Mouse (Mus musculus): ENCODE results near the gene Ptger1. TPM values are rescaled to one million over a fixed set of nuclear protein-coding genes. Genes with fewer than 3 reads are reported as not detected.

The Ptger1 gene
- polyA plus RNA-seq, 1 experiment from 2014 or later = 0.96 TPM

DNA sequence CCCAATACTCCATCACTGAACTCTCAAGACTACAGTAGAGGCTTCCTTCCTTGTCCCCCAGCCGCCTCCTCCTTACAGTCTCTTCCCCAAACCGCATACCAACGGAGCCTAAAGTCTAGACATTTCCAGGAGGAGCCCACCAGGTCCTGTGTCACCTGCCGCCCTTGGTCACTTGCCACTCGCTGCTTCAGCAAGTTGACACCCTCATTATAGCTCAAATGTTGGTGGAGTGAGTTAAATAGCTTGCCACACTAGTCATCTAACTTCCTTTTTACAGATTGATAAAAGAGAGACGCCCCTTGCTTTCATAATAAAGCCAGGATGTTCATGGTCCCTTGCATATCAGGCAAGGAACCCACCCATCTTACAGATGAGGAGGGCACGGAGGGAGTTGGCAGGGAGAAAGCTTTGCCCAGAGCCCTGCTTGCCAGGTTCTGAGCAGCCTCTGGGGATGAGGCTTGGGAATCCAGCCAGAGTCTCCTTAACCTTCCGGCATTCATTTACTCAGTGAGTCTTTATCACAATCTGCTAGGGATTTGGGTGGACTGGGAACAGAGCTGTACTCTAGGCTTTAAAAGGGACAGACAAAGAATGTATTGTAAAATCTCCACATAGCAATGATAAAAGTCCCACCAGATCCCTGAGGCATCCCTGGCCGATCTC lies 34.1 kb downstream of the Ptger1 start:
- Histone ChIP-seq H3K27me3 (0 out of 2 replicates have a peak, but pooled peaks cover 4% of the 10 kb centered on the region), H3K4me2 (no peak overlapping the region), H3K27ac (no peak overlapping the region), H3K4me1 (peaks cover 25% of the 10 kb centered on the region), H3K36me3 (replicated peaks) (no peaks in the 10 kb centered on the region), H3K9me3 (no peaks in the 10 kb centered on the region), H3K9ac (no peak overlapping the region), H3K4me3 (replicated peaks) (no peak overlapping the region)
- WGBS = 86% methylated on average over 9 of the region's 9 CpGs
- ATAC-seq (ENCODE audit: low FRiP score) = no peak

DNA sequence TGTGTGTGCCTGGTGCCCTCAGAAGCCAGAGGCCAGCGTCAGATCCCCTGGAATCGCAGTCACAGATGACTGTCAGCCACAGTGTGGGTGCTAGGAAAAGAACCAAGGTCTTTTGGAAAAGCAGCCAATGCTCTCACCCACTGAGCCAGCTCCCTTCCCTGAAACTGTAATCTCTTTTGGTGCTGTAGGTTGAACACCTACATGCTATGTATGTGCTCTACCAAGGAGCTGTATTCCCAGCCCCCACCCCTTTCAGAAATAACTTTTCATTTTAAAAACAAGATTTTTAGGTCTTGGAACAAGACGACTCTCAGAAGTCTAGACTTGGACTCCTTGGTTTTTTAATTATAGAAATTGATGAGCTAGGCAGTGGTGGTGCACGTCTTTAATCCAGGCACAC lies 36.9 kb downstream of the Ptger1 start:
- no peaks in the 10 kb centered on the region for H3K9me3 ChIP-seq
- no peak overlapping the region for H3K27ac ChIP-seq
- H3K27me3 ChIP-seq = 0 out of 2 replicates have a peak, but pooled peaks cover 4% of the 10 kb centered on the region
- peaks cover 7% of the 10 kb centered on the region for H3K4me1 ChIP-seq
- ATAC-seq (ENCODE audit: low FRiP score) = no peak
- H3K4me2 ChIP-seq = no peak overlapping the region
- H3K9ac ChIP-seq = no peak overlapping the region
- H3K4me3 ChIP-seq (replicated peaks) = no peak overlapping the region
- WGBS = 84% methylated on average over 4 of the region's 4 CpGs
- H3K36me3 ChIP-seq (replicated peaks) = no peaks in the 10 kb centered on the region

DNA sequence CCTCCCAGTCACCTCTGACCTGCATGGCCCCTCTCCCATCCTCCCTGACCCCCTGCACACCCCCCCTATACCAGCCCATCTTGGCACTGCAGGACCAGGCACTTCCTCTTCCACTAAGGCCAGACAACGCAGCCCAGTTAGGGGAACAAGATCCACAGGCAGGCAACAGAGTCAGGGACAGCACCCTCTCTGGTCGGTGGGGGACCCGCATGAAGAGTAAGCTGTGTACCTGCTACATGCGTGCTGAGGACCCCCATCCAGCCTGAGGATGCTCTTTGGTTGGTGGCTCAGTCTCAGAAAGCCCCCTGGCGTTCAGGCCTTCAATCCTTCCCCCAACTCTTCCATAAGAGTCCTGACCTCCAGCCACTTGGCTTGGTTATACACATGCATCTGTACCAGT lies 39.9 kb downstream of the Ptger1 start:
- no peak overlapping the region for H3K27ac ChIP-seq
- H3K9me3 ChIP-seq = no peaks in the 10 kb centered on the region
- no peaks in the 10 kb centered on the region for H3K36me3 ChIP-seq (replicated peaks)
- no peak overlapping the region for H3K4me3 ChIP-seq (replicated peaks)
- no peak for ATAC-seq (ENCODE audit: low FRiP score)
- WGBS = 64% methylated on average over 5 of the region's 5 CpGs
- H3K4me2 ChIP-seq = no peak overlapping the region
- no peaks in the 10 kb centered on the region for H3K4me1 ChIP-seq
- H3K27me3 ChIP-seq = 0 out of 2 replicates have a peak, but pooled peaks cover 4% of the 10 kb centered on the region
- H3K9ac ChIP-seq = no peak overlapping the region

DNA sequence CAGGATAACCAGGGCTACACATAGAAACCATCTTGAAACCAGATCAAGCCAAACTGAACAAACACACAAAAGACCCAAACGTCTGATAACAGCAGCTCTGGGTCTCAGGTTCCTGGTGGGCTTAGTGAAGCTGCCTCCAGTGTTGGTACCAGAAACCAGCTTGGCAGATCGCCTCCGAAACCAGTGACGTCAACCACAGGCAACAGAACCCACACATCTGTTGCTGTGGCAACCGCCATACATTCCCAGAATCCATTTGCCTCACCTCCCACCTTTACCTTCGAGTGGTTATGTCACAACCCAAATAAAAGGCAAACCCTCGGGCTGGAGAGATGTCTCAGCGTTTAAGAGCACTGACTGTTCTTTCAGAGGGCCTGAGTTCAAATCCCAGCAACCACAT lies 41.1 kb downstream of the Ptger1 start:
- no peak overlapping the region for H3K4me2 ChIP-seq
- no peak overlapping the region for H3K27ac ChIP-seq
- peaks cover 4% of the 10 kb centered on the region; the same call in 1 of the 2 replicates for H3K27me3 ChIP-seq
- no peaks in the 10 kb centered on the region for H3K4me1 ChIP-seq
- H3K9ac ChIP-seq = no peak overlapping the region
- no peaks in the 10 kb centered on the region for H3K9me3 ChIP-seq
- no peaks in the 10 kb centered on the region for H3K36me3 ChIP-seq (replicated peaks)
- H3K4me3 ChIP-seq (replicated peaks) = no peak overlapping the region
- no peak for ATAC-seq (ENCODE audit: low FRiP score)
- WGBS = 76% methylated on average over 8 of the region's 8 CpGs

DNA sequence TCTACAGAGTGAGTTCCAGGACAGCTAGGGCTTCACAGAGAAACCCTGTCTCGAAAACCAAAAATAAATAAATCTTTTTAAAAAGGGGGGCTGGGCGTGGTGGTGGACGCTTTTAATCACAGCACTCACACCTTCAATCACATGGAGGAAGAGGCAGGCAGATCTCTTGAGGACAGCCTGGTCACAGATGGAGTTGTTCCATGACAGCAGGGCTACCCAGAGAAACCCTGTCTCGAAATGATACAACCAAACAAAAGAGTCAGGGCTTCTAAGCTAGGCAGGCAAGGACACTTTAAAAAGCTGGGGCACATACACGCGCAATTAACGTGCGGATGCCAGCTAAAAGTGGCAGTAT lies 48.2 kb downstream of the Ptger1 start:
- Histone ChIP-seq H3K36me3 (replicated peaks) (peaks cover 6% of the 10 kb centered on the region), H3K4me3 (replicated peaks) (peak overlapping the region; percentile 86), H3K9me3 (no peaks in the 10 kb centered on the region), H3K27me3 (no peaks in the 10 kb centered on the region; the same call in 1 of the 2 replicates), H3K4me1 (peaks cover 24% of the 10 kb centered on the region), H3K27ac (no peak overlapping the region), H3K4me2 (peak overlapping the region; percentile 74), H3K9ac (no peak overlapping the region)
- no peak for ATAC-seq (ENCODE audit: low FRiP score)
- 19% methylated on average over 8 of the region's 8 CpGs for WGBS

DNA sequence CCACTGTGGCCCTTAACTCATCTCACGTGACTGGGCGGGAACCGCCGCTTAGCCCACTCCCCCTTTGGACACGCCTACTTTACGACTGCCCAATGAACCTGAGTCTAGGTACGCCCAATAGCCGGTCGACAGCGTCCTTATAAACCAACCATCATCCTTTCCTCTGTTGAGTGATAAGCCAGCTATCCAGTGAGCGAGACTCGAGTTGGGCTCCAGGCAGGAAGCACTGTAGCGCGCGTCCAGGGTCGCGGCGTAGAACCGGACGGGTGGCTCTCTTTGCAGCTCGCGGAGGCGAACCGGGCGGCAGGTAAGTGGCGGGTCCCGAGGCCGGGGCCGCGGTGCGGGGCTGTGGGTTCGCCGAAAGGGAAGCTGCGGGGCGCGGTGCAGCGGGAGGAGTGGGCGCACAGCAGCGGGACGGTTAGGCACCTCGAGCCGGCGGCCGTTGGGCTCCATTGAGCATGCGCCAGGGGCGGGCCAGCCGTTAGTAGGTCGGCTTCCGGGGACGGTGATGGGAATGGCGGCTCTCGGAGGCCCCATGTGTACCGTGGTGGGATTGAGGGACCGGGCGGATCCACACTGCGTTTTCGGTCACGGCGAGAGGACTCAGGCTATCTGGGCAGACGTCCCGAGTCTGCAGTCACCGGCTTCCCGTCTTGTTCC lies 48.7 kb downstream of the Ptger1 start, which contains the start of gene Ddx39:
Ddx39 (plus strand) TSS at position 147 of the 660 bp plus-strand sequence.
- Histone ChIP-seq H3K9me3 (no peaks in the 10 kb centered on the region), H3K4me3 (replicated peaks) (peak within 1 kb of the TSS; percentile 86), H3K9ac (peak within 1 kb of the TSS; percentile 77), H3K27ac (peak within 1 kb of the TSS; percentile 93), H3K4me1 (peaks cover 24% of the 10 kb centered on the region), H3K4me2 (peak within 1 kb of the TSS; percentile 74), H3K36me3 (replicated peaks) (peaks cover 11% of the 10 kb centered on the region), H3K27me3 (no peaks in the 10 kb centered on the region; the same call in 1 of the 2 replicates)
- WGBS = under 1% methylated on average over 63 of the region's 63 CpGs
- peak; percentile 100 for ATAC-seq (ENCODE audit: low FRiP score)

DNA sequence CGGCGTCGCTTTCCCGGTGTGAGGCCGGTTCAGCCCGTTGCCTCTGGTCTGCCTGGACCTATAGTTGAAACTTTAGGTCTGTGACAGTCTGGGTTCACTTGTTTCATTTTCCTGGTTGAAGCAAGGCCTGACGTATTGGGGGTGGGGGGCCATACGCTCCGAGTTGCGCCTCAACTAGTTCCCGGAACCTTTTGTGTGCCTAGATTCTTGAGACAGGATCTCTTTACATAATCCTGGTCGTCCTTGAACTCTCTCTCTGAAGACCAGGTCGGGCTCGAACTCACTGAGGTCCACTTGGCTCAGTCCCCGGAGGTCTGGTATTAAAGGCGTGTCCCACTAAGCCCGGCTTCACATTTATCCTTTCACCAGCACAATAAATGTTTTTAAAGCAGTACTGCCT lies 49.3 kb downstream of the Ptger1 start:
- Histone ChIP-seq H3K9ac (peak overlapping the region; percentile 77), H3K4me1 (peaks cover 24% of the 10 kb centered on the region), H3K27me3 (no peaks in the 10 kb centered on the region; the same call in 1 of the 2 replicates), H3K36me3 (replicated peaks) (peaks cover 17% of the 10 kb centered on the region), H3K9me3 (no peaks in the 10 kb centered on the region), H3K4me3 (replicated peaks) (peak overlapping the region; percentile 86), H3K4me2 (peak overlapping the region; percentile 74), H3K27ac (no peak overlapping the region)
- ATAC-seq (ENCODE audit: low FRiP score) = no peak; the same call in 1 of the 2 replicates
- WGBS = 2% methylated on average over 17 of the region's 17 CpGs

DNA sequence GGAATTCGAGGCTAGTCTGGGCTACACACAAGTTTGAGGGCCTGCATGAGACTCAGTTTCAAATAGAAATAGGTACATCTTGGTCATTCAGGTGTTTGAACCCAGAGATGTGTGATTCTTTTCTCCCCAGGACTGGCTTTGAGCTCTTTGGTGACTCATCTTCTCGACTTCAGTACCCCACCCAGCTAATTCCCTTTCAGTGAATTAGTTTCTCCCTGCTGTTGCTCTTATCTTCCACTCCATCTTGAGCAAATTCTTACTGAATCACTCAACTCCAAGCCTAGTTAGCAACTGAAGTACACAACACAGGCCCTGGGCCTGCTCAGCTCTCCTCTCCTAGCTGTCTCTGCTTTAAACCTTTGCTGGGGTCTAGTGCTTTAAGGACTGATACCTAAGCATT lies 50.1 kb downstream of the Ptger1 start:
- Histone ChIP-seq H3K27me3 (no peaks in the 10 kb centered on the region; the same call in 1 of the 2 replicates), H3K27ac (no peak overlapping the region), H3K4me2 (peak overlapping the region; percentile 74), H3K4me1 (peaks cover 24% of the 10 kb centered on the region), H3K36me3 (replicated peaks) (peaks cover 25% of the 10 kb centered on the region), H3K9me3 (no peaks in the 10 kb centered on the region), H3K4me3 (replicated peaks) (peak overlapping the region; percentile 86), H3K9ac (no peak overlapping the region)
- WGBS = 70% methylated on average over 2 of the region's 2 CpGs
- no peak for ATAC-seq (ENCODE audit: low FRiP score)

DNA sequence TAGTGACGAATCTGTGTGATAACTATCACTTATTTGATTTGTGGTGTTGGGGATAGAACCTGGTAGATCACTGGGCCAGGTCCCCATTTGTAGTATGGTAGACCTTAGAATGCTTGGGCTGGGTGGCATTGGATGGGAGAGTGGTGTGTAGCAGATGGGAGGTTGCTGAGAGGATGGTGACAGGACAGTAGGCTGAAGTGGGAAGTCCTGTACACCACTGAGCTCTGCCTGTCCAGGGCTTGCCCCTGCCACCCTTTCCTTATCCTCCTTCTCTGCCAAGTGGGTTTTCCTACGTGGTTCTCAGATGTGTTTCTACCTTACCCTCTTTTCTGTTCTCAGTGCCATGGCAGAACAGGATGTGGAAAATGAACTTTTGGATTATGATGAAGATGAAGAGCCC lies 52.6 kb downstream of the Ptger1 start:
- no peak overlapping the region for H3K4me3 ChIP-seq (replicated peaks)
- no peak overlapping the region for H3K27ac ChIP-seq
- no peak overlapping the region for H3K9ac ChIP-seq
- no peaks in the 10 kb centered on the region for H3K9me3 ChIP-seq
- H3K4me1 ChIP-seq = peaks cover 24% of the 10 kb centered on the region
- 81% methylated on average over 2 of the region's 2 CpGs for WGBS
- H3K27me3 ChIP-seq = no peaks in the 10 kb centered on the region
- no peak overlapping the region for H3K4me2 ChIP-seq
- H3K36me3 ChIP-seq (replicated peaks) = peaks cover 50% of the 10 kb centered on the region
- ATAC-seq (ENCODE audit: low FRiP score) = no peak

DNA sequence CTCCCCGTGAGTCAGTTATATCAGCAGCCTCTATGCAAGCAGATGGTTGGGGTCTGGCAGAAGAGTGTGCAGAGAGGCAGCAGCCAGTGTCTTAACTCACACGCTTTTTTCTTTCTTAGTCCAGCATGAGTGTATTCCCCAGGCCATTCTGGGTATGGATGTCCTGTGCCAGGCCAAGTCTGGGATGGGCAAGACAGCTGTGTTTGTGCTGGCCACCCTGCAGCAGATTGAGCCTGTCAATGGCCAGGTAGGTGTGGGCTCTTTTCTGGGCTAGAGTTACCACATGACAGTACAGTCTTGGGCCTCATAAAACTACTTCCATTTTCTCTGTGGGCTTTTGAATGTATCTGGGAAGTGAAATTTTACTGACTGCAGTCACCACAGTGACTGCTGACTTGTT lies 53.2 kb downstream of the Ptger1 start:
- Histone ChIP-seq H3K4me2 (no peak overlapping the region), H3K4me3 (replicated peaks) (no peak overlapping the region), H3K4me1 (peaks cover 24% of the 10 kb centered on the region), H3K9me3 (no peaks in the 10 kb centered on the region), H3K27ac (no peak overlapping the region), H3K27me3 (no peaks in the 10 kb centered on the region), H3K36me3 (replicated peaks) (peaks cover 56% of the 10 kb centered on the region), H3K9ac (no peak overlapping the region)
- WGBS = 93% methylated on average over 2 of the region's 2 CpGs
- no peak for ATAC-seq (ENCODE audit: low FRiP score)

DNA sequence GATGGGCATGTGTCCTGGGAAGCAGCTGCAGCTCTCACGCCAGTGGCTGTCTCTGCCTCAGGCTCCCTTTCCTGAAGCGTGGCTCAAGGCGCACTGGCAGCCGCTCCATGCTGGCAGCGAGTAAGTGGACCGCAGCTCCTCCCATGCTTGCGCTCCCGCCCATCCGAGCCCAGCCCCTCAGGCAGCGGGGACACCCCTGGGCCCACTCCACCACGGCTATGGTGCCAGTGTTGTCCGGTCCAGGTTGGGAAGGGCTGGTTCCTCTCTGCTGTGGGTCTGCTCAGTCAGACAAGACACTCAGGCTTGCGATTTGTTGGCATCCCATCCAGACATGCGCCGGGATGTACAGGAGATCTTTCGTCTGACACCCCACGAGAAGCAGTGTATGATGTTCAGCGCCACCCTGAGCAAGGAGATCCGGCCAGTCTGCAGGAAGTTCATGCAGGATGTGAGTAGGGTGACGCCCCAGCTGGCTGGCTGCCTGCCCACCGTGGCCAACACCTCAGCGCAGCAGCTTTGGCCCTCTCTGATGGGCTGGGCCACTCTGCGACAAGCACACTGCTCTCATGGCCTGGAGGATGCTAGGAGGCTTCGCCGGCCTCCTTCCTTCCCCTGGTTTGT lies 55.0 kb downstream of the Ptger1 start:
- H3K27me3 ChIP-seq = no peaks in the 10 kb centered on the region
- H3K4me1 ChIP-seq = peaks cover 14% of the 10 kb centered on the region
- no peaks in the 10 kb centered on the region for H3K9me3 ChIP-seq
- peaks cover 71% of the 10 kb centered on the region for H3K36me3 ChIP-seq (replicated peaks)
- H3K27ac ChIP-seq = no peak overlapping the region
- 93% methylated on average over 25 of the region's 25 CpGs for WGBS
- no peak overlapping the region for H3K9ac ChIP-seq
- ATAC-seq (ENCODE audit: low FRiP score) = no peak
- H3K4me3 ChIP-seq (replicated peaks) = no peak overlapping the region
- H3K4me2 ChIP-seq = no peak overlapping the region

Data from forebrain, embryonic 12.5 days (tissue).